Mouse (Mus musculus): ENCODE measurements at regions not wholly inside any gene's neighbourhood (a gene's known extent, or its start where the extent isn't known, plus 50 kb on each side); places are given as distances from the start of the nearest gene placed in this dataset.

GRCm38 (mm10) chr2:45205756-45206155 lies 88.6 kb upstream of the Zeb2 start:
- H3K27ac ChIP-seq (ENCODE audit: insufficient read depth, low read depth, low read length) = no peak overlapping the region
- 56% methylated on average over 6 of the region's 6 CpGs for WGBS
- H3K4me3 ChIP-seq (ENCODE audit: insufficient read depth, low read depth, low read length) = no peak overlapping the region
- DNase-seq = no peak
- no peaks in the 10 kb centered on the region for H3K27me3 ChIP-seq (replicated peaks; ENCODE audit: control insufficient read depth, insufficient read depth, low read length)
- no peaks in the 10 kb centered on the region for H3K4me1 ChIP-seq (ENCODE audit: control insufficient read depth, insufficient read depth, low read length)
- H3K36me3 ChIP-seq (ENCODE audit: control insufficient read depth, insufficient read depth, low read length) = no peaks in the 10 kb centered on the region
- TF ChIP-seq POLR2A (IDR thresholded peaks at IDR 0.05; ENCODE audit: low read depth, low read length) (no peak), CTCF (conservative IDR thresholded peaks at IDR 0.05; ENCODE audit: insufficient read depth, insufficient read length, low read depth, low read length) (no peak)

DNA sequence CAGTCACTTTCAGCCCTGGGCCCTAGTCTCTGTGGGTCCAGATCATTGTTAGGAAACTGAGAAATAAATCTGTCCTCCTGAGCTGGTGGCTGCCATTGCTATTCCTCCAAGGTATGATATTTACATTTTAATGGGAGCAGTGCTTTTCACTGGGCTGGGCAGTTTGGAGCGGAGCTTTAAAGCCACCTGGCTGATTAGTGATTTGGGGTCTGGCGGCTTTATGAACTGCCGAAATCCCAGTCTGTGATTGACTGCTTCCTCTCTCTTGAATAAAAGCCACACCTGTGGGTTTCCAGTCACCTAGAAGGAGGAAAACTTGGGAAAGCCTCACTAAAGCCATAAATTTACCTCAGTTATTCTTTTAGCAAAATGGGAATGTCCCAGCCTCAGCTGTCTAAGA lies 88.0 kb upstream of the Zeb2 start:
- Histone ChIP-seq H3K36me3 (ENCODE audit: control insufficient read depth, insufficient read depth, low read length) (no peaks in the 10 kb centered on the region), H3K4me1 (ENCODE audit: control insufficient read depth, insufficient read depth, low read length) (no peaks in the 10 kb centered on the region), H3K27me3 (replicated peaks; ENCODE audit: control insufficient read depth, insufficient read depth, low read length) (no peaks in the 10 kb centered on the region), H3K4me3 (ENCODE audit: insufficient read depth, low read depth, low read length) (no peak overlapping the region), H3K27ac (ENCODE audit: insufficient read depth, low read depth, low read length) (no peak overlapping the region)
- no peak for TF ChIP-seq CTCF (conservative IDR thresholded peaks at IDR 0.05; ENCODE audit: insufficient read depth, insufficient read length, low read depth, low read length)
- no peak for TF ChIP-seq POLR2A (IDR thresholded peaks at IDR 0.05; ENCODE audit: low read depth, low read length)
- WGBS = 82% methylated on average over 3 of the region's 3 CpGs
- DNase-seq = no peak

DNA sequence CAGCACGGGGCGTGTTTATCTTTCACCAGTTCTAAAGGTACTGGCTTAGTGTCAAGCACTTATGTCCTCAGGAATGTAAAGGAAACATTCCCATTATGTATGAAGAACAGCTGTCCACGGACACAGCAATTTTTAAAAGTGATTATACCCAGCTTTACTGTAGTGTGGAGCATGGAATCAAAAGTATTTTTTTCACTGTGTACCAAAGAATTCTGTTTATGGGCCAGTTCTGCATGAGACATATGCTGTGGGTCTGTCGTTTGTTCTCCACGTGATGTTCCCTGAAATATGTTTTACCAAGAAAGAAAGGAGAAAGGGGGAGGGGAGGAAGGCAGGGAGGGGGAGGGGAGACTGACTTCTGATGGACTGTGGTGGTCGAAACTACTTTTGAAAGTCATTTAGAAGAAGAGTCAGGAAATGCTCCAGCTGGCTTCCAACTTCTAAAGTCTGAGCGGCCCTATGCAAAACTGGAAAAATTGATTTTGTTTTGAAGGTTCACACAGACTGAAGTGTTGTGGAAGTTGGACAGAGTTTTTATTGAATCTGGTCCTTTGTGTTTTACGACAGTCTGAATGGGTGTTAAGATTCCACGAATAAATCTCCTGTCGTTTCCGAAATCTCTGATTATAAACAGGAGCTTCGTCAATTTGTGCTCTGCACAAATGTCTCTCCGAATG lies 80.9 kb upstream of the Zeb2 start:
- H3K4me3 ChIP-seq (ENCODE audit: insufficient read depth, low read depth, low read length) = no peak overlapping the region
- WGBS = 77% methylated on average over 13 of the region's 13 CpGs
- no peaks in the 10 kb centered on the region for H3K4me1 ChIP-seq (ENCODE audit: control insufficient read depth, insufficient read depth, low read length)
- H3K27me3 ChIP-seq (replicated peaks; ENCODE audit: control insufficient read depth, insufficient read depth, low read length) = no peaks in the 10 kb centered on the region
- H3K27ac ChIP-seq (ENCODE audit: insufficient read depth, low read depth, low read length) = no peak overlapping the region
- TF ChIP-seq POLR2A (IDR thresholded peaks at IDR 0.05; ENCODE audit: low read depth, low read length) (no peak), CTCF (conservative IDR thresholded peaks at IDR 0.05; ENCODE audit: insufficient read depth, insufficient read length, low read depth, low read length) (no peak)
- no peak for DNase-seq
- no peaks in the 10 kb centered on the region for H3K36me3 ChIP-seq (ENCODE audit: control insufficient read depth, insufficient read depth, low read length)

- no peak for TF ChIP-seq CTCF (conservative IDR thresholded peaks at IDR 0.05; ENCODE audit: insufficient read depth, insufficient read length, low read depth, low read length)
- TF ChIP-seq POLR2A (IDR thresholded peaks at IDR 0.05; ENCODE audit: low read depth, low read length) = no peak
- DNase-seq = peak; percentile 29
- WGBS = 63% methylated on average over 10 of the region's 10 CpGs
- Histone ChIP-seq H3K27me3 (replicated peaks; ENCODE audit: control insufficient read depth, insufficient read depth, low read length) (no peaks in the 10 kb centered on the region), H3K4me3 (ENCODE audit: insufficient read depth, low read depth, low read length) (no peak overlapping the region), H3K36me3 (ENCODE audit: control insufficient read depth, insufficient read depth, low read length) (no peaks in the 10 kb centered on the region), H3K4me1 (ENCODE audit: control insufficient read depth, insufficient read depth, low read length) (no peaks in the 10 kb centered on the region), H3K27ac (ENCODE audit: insufficient read depth, low read depth, low read length) (no peak overlapping the region)
Measured at GRCm38 (mm10) chr2:45197342-45197741, 80.1 kb upstream of the Zeb2 start.

DNA sequence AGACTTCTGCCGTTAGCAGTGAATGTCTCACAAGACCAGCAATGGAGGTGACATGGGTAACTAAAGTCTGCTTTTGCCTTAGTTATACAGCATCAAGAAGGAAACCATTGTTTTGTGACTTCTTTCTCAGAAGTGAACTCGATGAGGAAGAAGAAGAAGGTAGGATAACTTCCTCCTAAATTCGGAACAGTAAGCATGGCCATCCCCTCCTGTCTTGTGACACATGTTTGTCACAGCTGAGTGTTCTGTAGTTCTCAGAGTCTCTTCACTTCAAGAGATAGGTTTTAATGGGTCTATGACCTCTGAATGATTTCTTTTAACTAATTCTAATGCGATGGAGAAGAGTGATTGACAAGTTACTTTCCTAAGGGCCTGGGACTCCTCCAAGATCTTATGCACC lies 79.3 kb upstream of the Zeb2 start:
- 91% methylated on average over 4 of the region's 4 CpGs for WGBS
- DNase-seq = no peak
- Histone ChIP-seq H3K27ac (ENCODE audit: insufficient read depth, low read depth, low read length) (no peak overlapping the region), H3K4me1 (ENCODE audit: control insufficient read depth, insufficient read depth, low read length) (no peaks in the 10 kb centered on the region), H3K36me3 (ENCODE audit: control insufficient read depth, insufficient read depth, low read length) (no peaks in the 10 kb centered on the region), H3K27me3 (replicated peaks; ENCODE audit: control insufficient read depth, insufficient read depth, low read length) (no peaks in the 10 kb centered on the region), H3K4me3 (ENCODE audit: insufficient read depth, low read depth, low read length) (no peak overlapping the region)
- no peak for TF ChIP-seq POLR2A (IDR thresholded peaks at IDR 0.05; ENCODE audit: low read depth, low read length)
- TF ChIP-seq CTCF (conservative IDR thresholded peaks at IDR 0.05; ENCODE audit: insufficient read depth, insufficient read length, low read depth, low read length) = no peak

GRCm38 (mm10) chr2:45194335-45194734 lies 77.1 kb upstream of the Zeb2 start:
- Histone ChIP-seq H3K36me3 (ENCODE audit: control insufficient read depth, insufficient read depth, low read length) (no peaks in the 10 kb centered on the region), H3K27me3 (replicated peaks; ENCODE audit: control insufficient read depth, insufficient read depth, low read length) (no peaks in the 10 kb centered on the region), H3K4me3 (ENCODE audit: insufficient read depth, low read depth, low read length) (no peak overlapping the region), H3K27ac (ENCODE audit: insufficient read depth, low read depth, low read length) (no peak overlapping the region), H3K4me1 (ENCODE audit: control insufficient read depth, insufficient read depth, low read length) (no peaks in the 10 kb centered on the region)
- 73% methylated on average over 7 of the region's 7 CpGs for WGBS
- no peak for DNase-seq
- TF ChIP-seq CTCF (conservative IDR thresholded peaks at IDR 0.05; ENCODE audit: insufficient read depth, insufficient read length, low read depth, low read length) (no peak), POLR2A (IDR thresholded peaks at IDR 0.05; ENCODE audit: low read depth, low read length) (no peak)

DNA sequence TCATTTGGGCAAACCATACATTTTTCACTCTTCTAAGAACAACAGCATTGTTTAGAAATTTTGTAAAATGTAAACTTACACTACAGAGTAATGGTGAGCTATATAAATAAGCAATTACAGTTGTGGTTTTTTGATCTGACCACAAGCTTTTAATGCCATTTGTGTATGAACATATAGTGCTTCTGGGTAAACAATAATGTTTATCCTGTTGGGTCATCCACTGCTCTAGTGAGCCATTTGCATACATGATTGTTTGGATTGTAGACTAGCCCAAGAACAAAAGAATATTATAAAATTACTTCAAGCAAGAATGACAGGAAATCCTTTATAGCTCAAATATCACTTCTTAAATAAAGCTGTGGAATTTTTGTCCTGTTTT lies 68.4 kb upstream of the Zeb2 start:
- H3K4me1 ChIP-seq (ENCODE audit: control insufficient read depth, insufficient read depth, low read length) = no peaks in the 10 kb centered on the region
- H3K4me3 ChIP-seq (ENCODE audit: insufficient read depth, low read depth, low read length) = no peak overlapping the region
- no peak overlapping the region for H3K27ac ChIP-seq (ENCODE audit: insufficient read depth, low read depth, low read length)
- TF ChIP-seq POLR2A (IDR thresholded peaks at IDR 0.05; ENCODE audit: low read depth, low read length) = no peak
- TF ChIP-seq CTCF (conservative IDR thresholded peaks at IDR 0.05; ENCODE audit: insufficient read depth, insufficient read length, low read depth, low read length) = no peak
- DNase-seq = no peak
- no peaks in the 10 kb centered on the region for H3K27me3 ChIP-seq (replicated peaks; ENCODE audit: control insufficient read depth, insufficient read depth, low read length)
- H3K36me3 ChIP-seq (ENCODE audit: control insufficient read depth, insufficient read depth, low read length) = no peaks in the 10 kb centered on the region

Data from kidney, adult 2 months (tissue).